Mouse (Mus musculus): ENCODE results near the gene Trappc4.
"Not testable (repeated sequence)": the region's sequence is repeated elsewhere in the genome, so short reads cannot be mapped to it uniquely, and the experiment has no call there.

GRCm38 (mm10) chr9:44377335-44377734 lies 30.1 kb downstream of the Trappc4 start:
- TF ChIP-seq CTCF, EP300 (IDR thresholded peaks at IDR 0.05; ENCODE audit: low read depth): not testable (repeated sequence)

All from liver, embryonic 14.5 days (tissue).